Mouse (Mus musculus): ENCODE measurements at regions not wholly inside any gene's neighbourhood (a gene's known extent, or its start where the extent isn't known, plus 50 kb on each side); places are given as distances from the start of the nearest gene placed in this dataset.

GRCm38 (mm10) chr17:85748649-85749081 is 60.6 kb upstream of the Six2 start:
- TF ChIP-seq CTCF (IDR thresholded peaks at IDR 0.05; ENCODE audit: extremely low read depth, insufficient read length, insufficient replicate concordance, low read depth, low read length) (no peak), POLR2A (IDR thresholded peaks at IDR 0.05; ENCODE audit: low read depth, low read length) (no peak)
